Mouse (Mus musculus) monocyte, adult 5-6 weeks (primary cell): ENCODE results near the gene Mob1b. TPM values are rescaled to one million over a fixed set of nuclear protein-coding genes. Genes with fewer than 3 reads are reported as not detected.

Experiments
- total RNA-seq: library from RNA; stranded (forward); fragments of 200-1000, 200-491, 200-594 nt; gene quantifications from 3 replicates; pipeline ENCODE4 v1.2.3, GENCODE M21; 2017

Gene Mob1b
- total RNA-seq, 1 experiment from 2014 or later, result 12.2 TPM

Other genes with a start within 250 kb of the Mob1b start
- gene Enam, start 232.9 kb upstream of the Mob1b start, total RNA-seq, result not detected in 3 replicates
- 227 to 282 TPM (median 255 TPM) in 3 replicates for gene Jchain, start 193.0 kb upstream of the Mob1b start, total RNA-seq
- gene Utp3, start 166.4 kb upstream of the Mob1b start, total RNA-seq, result 68.4 to 86.2 TPM (median 73.0 TPM) in 3 replicates
- 27.2 to 35.3 TPM (median 32.9 TPM) in 3 replicates for gene Rufy3, start 155.8 kb upstream of the Mob1b start, total RNA-seq
- gene Grsf1, start 44.7 kb upstream of the Mob1b start, total RNA-seq, result 64.2 to 83.6 TPM (median 72.0 TPM) in 3 replicates
- gene Dck, start 44.1 kb downstream of the Mob1b start, total RNA-seq, result 18.0 to 19.1 TPM (median 18.9 TPM) in 3 replicates
- gene Slc4a4, start 166.0 kb downstream of the Mob1b start, total RNA-seq, result not detected in 3 replicates